Comparison of ENCODE assay signal across 15 mouse cellular contexts in the genomic region with DNA sequence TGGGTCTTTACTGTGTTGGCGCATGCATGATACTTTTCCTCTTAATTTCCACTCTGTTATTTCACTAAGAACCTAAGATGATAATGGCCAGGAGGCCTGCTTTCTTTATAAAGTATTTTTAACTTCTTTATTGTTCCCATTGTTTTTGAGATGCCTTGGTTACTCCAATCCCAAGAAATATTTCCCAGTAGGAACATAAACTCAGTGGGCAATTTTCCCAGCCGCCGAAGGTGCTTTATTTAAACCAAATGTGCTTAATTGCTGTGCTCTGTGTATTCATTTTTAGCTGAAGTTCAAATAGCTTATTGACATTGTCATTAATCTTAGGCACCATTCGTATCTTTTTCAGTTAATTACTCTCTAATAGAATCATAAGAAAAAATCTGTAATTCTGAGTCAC. TPM values are rescaled to one million over a fixed set of nuclear protein-coding genes. Genes with fewer than 3 reads are reported as not detected.
"Had no signal": no experiment of that assay in that cellular context is flagged by ENCODE, and none has a peak within 500 bp of the region (broad histone marks: within the 10 kb centered on the region; RNA-seq: fewer than 3 reads in every experiment).

No protein-coding gene starts in this region.

- H3K9me3 ChIP-seq: intestine, embryonic 15.5 days had no signal

- H3K4me3 ChIP-seq: intestine, embryonic 15.5 days; left cerebral cortex, adult 2 months; limb, embryonic 12.5 days; liver, embryonic 13.5 days had no signal

- H3K4me1 ChIP-seq: intestine, embryonic 15.5 days; limb, embryonic 12.5 days; liver, embryonic 13.5 days had no signal

- H3K9ac ChIP-seq: intestine, embryonic 15.5 days; limb, embryonic 12.5 days; liver, embryonic 13.5 days had no signal

- ATAC-seq: intestine, embryonic 15.5 days had no signal

- DNase-seq: kidney, adult 11 months; layer of hippocampus, postnatal 36 days; liver, embryonic 13.5 days; lung, adult 2 months; lung, postnatal 14 days; lung, postnatal 4 days; midbrain, embryonic 14.5 days; thymus, adult 18-20 months; thymus, postnatal 36 days had no signal

- H3K27me3 ChIP-seq: intestine, embryonic 15.5 days; limb, embryonic 12.5 days; liver, embryonic 13.5 days had no signal

- H3K36me3 ChIP-seq: intestine, embryonic 15.5 days; limb, embryonic 12.5 days; liver, embryonic 13.5 days had no signal

- H3K4me2 ChIP-seq: intestine, embryonic 15.5 days; limb, embryonic 12.5 days; liver, embryonic 13.5 days; midbrain, embryonic 11.5 days had no signal

- H3K27ac ChIP-seq: intestine, embryonic 15.5 days; left cerebral cortex, adult 2 months; limb, embryonic 12.5 days; liver, embryonic 13.5 days had no signal

RNA-seq across cellular contexts. Expression of a gene that starts 55.1 kb away (rescaled TPM):
- polyA plus RNA-seq: liver, embryonic 13.5 days; liver, embryonic 16.5 days; lung, adult 2 months; spleen, adult 2 months had no signal
